Mouse (Mus musculus) fat pad, adult 2 months (tissue): Measurements from ENCODE around the gene Tnfrsf23.
"Not testable (repeated sequence)": the region's sequence is repeated elsewhere in the genome, so short reads cannot be mapped to it uniquely, and the experiment has no call there.

Experiments
- DNase-seq: peaks from one replicate; pipeline ENCODE4 v3.0.0-alpha.2; 2011; ENCODE audit warnings: low read depth, low spot score; ENCODE audit errors: extremely low read depth

The Tnfrsf23 gene

GRCm38 (mm10) chr7:143684569-143684968, 1.1 kb downstream of the Tnfrsf23 start:
- not testable (repeated sequence) for DNase-seq

GRCm38 (mm10) chr7:143681566-143681965, 4.1 kb downstream of the Tnfrsf23 start:
- DNase-seq = no peak

- DNase-seq = not testable (repeated sequence)
These were observed 4.8 kb downstream of the Tnfrsf23 start for GRCm38 (mm10) chr7:143680836-143681235.

DNA sequence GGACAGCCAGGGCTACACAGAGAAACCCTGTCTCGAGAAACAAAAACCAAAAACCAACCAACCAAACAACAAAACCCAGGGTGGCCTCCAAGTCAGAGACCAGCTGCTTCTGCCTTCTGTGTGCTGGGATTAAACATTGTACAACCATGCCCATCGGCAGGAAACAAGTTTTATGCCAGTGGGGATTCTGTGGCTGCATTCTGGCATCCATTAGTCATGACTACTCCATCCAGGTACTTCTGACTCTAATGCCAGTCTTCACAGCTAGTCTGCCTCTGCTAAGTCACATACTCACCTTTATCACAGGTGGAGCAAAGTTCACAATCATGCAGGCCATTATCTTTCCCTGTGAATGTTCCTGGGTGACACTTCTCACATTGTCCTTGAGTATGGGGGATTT, 6.0 kb downstream of the Tnfrsf23 start:
- DNase-seq = not testable (repeated sequence)

DNA sequence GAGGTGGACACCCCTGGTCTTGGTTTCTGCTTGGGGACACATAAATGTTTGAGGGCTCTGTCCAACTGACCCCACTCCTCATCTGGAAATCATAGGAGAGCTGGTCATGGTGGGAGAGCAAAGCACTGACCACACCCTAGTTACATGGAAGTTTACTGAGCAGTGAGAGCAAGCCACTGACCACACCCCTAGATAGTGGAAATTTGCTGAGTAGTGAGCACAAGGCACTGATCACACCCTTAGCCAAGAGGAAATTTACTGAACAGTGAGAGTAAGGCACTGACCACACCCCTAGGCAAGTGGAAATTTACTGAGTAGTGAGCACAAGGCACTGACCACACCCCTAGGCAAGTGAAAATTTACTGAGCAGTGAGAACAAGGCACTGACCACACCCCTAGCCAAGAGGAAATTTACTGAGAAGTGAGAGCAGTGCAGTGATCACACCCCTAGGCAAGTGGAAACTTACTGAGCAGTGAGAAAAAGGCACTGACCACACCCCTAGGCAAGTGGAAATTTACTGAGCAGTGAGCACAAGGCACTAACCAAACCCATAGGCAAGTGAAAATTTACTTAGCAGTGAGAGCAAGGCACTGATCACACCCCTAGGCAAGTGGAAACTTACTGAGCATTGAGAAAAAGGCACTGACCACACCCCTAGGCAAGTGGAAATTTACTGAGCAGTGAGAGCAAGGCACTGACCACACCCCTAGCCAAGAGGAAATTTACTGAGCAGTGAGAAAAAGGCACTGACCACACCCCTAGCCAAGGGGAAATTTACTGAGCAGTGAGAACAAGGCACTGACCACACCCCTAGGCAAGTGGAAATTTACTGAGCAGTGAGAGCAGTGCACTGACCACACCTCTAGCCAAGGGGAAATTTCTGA, 19.0 kb downstream of the Tnfrsf23 start:
- no peak for DNase-seq

- DNase-seq = no peak
These were observed 22.2 kb downstream of the Tnfrsf23 start for GRCm38 (mm10) chr7:143663470-143663869.

- no peak for DNase-seq
These were observed 24.9 kb downstream of the Tnfrsf23 start for GRCm38 (mm10) chr7:143660797-143661196.

GRCm38 (mm10) chr7:143649769-143650346, 35.8 kb downstream of the Tnfrsf23 start:
- DNase-seq = not testable (repeated sequence)

DNA sequence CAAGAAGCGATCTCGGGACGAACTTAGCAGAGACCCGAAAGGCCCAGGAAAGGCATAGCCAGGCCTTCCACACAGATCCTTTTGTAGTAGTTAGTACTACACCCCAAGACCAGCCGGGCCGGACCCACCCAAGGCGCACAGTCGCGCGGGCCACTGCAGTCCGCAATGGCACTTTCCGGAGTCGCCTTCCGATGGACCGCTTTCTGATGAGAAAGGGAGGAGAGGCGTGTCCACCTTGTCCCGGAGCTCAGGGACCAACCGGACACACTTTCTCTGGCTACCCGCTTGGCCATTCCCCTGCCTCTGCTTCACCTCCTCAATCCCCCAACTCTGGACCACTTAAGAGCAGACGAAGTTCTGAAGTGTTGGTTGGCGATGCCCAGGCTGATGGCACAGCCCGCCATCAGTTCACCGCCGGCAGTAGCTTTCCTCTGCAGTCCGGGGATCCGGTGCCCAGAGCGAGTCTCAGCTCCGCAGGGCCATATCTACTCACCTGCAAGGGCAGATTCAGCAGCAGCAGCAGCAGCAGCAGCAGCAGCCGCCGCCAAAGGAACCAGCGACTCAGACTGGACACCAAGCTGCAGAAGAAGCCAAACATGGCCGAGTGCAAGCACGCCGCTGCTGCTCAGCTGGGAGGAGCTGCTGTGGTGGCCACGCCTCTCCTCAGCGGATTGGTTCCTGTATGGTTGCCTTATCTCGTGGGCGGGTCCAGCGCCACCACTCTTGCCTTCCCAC, 36.5 kb downstream of the Tnfrsf23 start, which contains the start of gene Tnfrsf22:
Tnfrsf22 (minus strand) TSS at position 628 of the 735 bp plus-strand sequence.
- peak; percentile 5 for DNase-seq

- DNase-seq = not testable (repeated sequence)
These were observed 41.7 kb downstream of the Tnfrsf23 start for GRCm38 (mm10) chr7:143643949-143644348.

- DNase-seq = no peak
These were observed 49.0 kb downstream of the Tnfrsf23 start for GRCm38 (mm10) chr7:143636674-143637073.

- DNase-seq = peak; percentile 14
These were observed 54.2 kb downstream of the Tnfrsf23 start for GRCm38 (mm10) chr7:143631503-143631902.

GRCm38 (mm10) chr7:143629501-143629900, 56.2 kb downstream of the Tnfrsf23 start:
- no peak for DNase-seq

DNA sequence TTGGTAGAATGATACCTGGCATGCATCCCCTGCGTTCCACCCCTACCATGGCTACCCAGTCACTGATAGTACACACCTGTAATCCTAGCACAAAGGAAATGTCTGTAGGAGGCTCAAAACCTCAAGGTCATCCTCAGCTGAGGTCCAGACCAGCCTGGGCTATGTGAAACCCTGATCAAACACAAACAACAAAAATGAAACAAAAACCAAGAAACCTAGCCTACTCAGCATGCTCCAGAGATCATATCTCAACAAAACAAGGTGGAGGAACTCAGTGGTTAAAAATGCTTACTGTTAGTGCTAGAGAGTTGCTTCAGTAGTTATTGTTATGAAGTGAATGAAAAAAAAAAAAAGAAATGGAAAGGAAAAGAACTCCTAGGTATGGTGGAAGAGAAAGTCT, 57.1 kb downstream of the Tnfrsf23 start, which contains the start of gene Tnfrsf26:
Tnfrsf26 (minus strand) TSS at position 183 of the 400 bp plus-strand sequence.
- DNase-seq = no peak

DNA sequence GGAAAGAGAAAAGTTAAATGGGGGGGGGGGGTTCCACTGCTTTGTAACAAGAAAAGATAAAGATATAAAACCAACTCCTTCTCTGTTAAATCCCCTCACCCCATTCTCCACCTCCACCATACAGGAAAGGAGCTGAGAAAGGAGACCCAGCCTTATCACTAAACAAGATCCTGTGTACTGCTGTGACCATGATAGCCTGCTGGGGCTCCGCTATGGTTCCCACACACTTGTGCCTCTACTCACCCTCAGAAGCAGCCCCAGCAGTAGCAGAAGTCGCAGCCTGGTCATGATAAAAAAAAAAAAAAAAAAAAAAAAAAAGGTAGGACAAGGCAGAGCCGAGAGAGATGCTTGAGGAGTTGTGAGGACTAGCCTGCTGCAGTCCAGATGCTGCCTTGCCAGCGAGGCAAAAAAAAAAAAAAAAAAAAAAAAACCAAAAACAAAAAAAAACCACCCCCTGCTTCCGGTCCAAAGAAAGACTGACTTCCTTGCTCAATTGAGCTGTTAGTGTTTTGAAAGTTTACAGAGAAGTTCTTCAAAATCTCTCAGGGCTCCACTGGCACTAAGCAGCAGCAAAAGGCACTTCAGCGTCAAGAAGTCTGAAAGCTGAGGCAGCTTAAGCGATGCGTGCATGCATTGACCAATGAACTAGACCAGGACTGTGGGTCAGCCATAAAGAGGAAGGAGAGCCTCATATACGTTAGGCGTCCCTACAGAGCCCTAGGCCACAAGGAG, 58.0 kb downstream of the Tnfrsf23 start:
- no peak for DNase-seq

GRCm38 (mm10) chr7:143626178-143626577, 59.5 kb downstream of the Tnfrsf23 start:
- no peak for DNase-seq

GRCm38 (mm10) chr7:143625151-143625550, 60.5 kb downstream of the Tnfrsf23 start:
- DNase-seq = no peak

DNA sequence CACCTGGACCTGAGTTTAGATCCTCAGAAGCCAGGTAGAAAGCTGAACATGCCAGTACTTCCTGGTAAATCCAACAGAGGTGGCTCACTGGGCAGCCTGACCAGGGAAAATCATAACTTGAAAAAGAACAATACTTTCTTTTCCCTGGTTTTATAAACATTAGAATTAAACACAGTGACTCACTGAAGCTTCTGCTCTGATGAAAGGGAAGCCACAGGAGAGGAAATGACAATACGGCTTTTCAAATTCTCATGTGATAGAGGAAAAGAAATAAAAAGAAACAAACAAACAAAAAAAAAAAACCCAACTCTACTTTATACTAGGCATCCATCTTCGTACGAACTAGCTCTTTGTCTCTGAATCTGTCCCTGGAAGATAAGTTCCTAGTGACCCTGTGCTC, 61.1 kb downstream of the Tnfrsf23 start:
- no peak for DNase-seq

- DNase-seq = no peak
These were observed 64.7 kb downstream of the Tnfrsf23 start for GRCm38 (mm10) chr7:143620951-143621350.
